Mouse (Mus musculus): Measurements from ENCODE around the gene Klhl15.
"Not testable (repeated sequence)": the region's sequence is repeated elsewhere in the genome, so short reads cannot be mapped to it uniquely, and the experiment has no call there.

DNA sequence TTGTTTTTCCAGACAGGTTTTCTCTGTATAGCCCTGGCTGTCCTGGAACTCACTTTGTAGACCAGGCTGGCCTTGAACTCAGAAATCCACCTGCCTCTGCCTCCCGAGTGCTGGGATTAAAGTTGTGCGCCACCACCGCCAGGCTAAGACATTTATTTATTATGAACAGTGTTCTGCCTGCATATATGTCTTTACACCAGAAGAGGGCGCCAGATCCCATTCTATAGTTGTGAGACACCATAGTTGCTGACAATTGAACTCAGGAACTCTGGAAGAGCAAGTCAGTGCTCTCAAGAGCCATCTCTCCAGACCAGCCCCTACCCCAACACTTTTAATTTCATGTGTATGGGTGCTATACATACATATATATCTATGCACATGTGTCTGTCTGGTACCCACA, 40.5 kb upstream of the Klhl15 start:
- TF ChIP-seq CTCF (IDR thresholded peaks at IDR 0.05; ENCODE audit: extremely low read depth, insufficient read length, insufficient replicate concordance, low read depth, low read length); POLR2A (IDR thresholded peaks at IDR 0.05; ENCODE audit: low read depth, low read length): not testable (repeated sequence)
